Mouse (Mus musculus) liver, embryonic 14.5 days (tissue): ENCODE measurements around the gene Tas1r1.

Source experiments
- CTCF ChIP-seq: IDR thresholded peaks from 2 replicates; pipeline ENCODE4 v1.5.1; 2016; ENCODE audit warnings: antibody characterized with exemption, low read depth, control low read depth
- EP300 ChIP-seq: IDR thresholded peaks from 2 replicates; pipeline ENCODE4 v1.6.1; 2016; ENCODE audit warnings: antibody characterized with exemption, low read depth

GRCm38 (mm10) chr4:152020024-152020423 lies 18.3 kb downstream of the Tas1r1 start:
- no peak for TF ChIP-seq CTCF
- no peak for TF ChIP-seq EP300
